Mouse (Mus musculus) thymus, postnatal 0 days (tissue): ENCODE results near the gene Foxl1. TPM values are rescaled to one million over a fixed set of nuclear protein-coding genes. Genes with fewer than 3 reads are reported as not detected.

Experiments
- DNase-seq: peaks from one replicate; pipeline ENCODE4 v3.0.0-alpha.2; 2015; ENCODE audit warnings: low spot score
- microRNA-seq: library from miRNA; unstranded; fragments of <30 nt; microRNA quantifications from one replicate; pipeline ENCODE4, GENCODE M21; 2016; ENCODE audit warnings: borderline number of aligned reads
- polyA plus RNA-seq: library from polyadenylated mRNA; unstranded; fragments of >200 nt; fragmentation: Nextera tagmentation; extraction: Ambion mirVana; gene quantifications from 2 replicates; pipeline ENCODE4 v1.2.1, GENCODE M21; 2015

Foxl1 gene
- polyA plus RNA-seq, 1 experiment from 2014 or later, result 0.12 TPM

DNA sequence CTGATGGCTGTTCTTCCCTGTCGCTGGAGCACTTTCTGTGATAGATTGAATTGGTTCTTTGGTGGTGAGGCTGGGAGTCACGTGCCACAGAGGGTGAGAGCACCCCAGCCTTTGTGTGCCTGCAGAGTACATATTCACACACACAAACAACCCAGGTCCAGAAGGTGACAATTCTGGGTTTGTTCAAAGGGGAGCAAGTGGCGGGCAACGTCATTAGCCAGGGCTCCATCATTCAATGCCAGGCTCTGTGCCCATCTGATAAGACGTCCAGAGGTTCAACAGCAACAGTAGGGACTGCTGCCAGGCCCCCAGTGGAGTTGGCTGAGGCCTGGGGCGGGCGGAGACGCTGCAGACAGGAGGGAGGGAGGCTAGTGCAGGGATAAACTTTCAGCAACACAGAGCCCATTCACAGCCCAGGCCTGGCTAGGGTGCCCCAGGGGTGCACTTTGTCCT, 36.3 kb downstream of the Foxl1 start:
- no peak for DNase-seq

DNA sequence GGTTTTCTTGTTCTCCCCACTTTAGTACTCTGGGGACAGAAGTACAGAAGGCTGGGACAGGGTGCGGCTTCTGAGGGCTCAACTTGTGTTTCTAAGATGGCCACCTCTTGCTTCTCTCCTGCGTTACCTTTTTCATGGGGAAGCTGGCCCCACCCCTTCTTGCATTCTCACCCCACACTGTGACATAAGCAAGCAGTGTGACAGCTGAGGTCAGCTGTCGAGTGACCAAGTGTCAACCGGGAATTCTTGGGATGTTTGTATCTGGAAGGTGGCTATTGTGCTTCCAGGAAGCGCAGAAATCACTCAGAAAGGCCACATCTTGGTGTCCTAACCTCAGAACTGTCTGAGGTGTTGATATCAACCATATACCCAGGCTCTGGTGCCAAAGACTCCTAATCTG, 40.3 kb downstream of the Foxl1 start:
- no peak for DNase-seq

- no peak for DNase-seq
Measured at GRCm38 (mm10) chr8:121170116-121170515, 42.4 kb downstream of the Foxl1 start.

DNA sequence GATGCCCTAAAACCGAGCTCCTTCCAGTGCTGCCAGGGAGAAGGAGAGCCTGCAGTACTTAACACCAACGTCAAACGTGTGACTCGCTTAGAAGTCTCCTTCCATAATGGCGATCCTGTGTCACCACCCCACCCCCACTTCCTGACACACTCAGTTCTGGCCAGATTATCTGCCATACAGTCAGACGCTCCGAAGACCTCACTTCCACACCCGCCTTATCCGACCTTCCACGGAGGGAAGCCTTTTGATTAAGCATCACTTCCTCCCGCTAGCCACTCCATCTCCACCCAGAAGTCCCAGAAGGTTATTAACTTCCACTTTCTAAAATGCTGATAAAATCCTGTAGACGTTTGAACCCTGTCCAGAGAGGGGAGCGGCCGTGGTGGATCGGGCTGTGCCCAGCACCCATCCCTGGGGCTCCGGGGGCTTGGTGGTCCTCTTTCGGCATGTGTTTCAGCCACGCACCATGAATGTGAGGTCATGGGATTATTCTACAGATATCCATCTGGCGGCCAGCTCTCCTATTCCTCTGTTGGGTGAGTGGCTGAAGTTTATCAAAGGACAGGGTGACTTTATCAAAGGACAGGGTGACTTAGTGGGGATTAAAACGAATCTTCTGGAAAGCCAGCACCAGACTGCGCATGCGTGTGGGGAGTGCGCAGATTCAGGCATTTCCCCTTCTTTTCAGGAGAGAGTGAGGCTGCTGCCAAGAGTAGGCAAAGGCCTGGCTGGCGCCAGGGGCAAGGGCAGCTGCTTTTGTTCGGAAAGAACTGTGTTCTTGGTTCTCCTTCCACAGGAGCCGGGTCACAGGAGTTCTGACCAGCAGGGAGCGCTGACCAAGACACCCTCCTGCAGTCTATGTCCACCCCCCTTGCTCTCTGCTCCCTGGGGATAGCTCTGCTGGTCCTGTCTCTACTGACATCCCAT, 43.1 kb downstream of the Foxl1 start:
- DNase-seq, result no peak

DNA sequence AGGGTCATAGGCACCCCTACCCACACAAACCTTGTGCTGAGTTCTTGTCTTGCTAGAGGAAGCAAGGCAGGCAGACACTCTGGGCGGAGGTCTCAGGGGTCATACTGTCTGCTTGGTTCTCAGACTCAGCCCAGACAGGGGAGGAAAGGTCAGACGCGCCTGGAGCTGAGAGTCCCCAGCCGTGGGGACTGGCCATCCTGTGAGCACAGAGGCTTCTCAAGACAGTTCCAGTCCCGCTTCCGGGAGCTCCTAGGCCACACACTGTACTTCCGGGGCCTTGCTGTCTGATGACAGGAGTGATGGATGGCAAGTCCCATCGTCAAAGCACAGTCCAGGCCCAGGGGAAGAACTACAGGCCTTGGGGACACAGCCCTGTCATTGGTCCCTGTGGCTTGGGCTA, 44.8 kb downstream of the Foxl1 start:
- DNase-seq, result no peak

GRCm38 (mm10) chr8:121174178-121174577, 46.4 kb downstream of the Foxl1 start:
- no peak for DNase-seq

- no peak for DNase-seq
Measured at GRCm38 (mm10) chr8:121174721-121175539, 47.2 kb downstream of the Foxl1 start.

DNA sequence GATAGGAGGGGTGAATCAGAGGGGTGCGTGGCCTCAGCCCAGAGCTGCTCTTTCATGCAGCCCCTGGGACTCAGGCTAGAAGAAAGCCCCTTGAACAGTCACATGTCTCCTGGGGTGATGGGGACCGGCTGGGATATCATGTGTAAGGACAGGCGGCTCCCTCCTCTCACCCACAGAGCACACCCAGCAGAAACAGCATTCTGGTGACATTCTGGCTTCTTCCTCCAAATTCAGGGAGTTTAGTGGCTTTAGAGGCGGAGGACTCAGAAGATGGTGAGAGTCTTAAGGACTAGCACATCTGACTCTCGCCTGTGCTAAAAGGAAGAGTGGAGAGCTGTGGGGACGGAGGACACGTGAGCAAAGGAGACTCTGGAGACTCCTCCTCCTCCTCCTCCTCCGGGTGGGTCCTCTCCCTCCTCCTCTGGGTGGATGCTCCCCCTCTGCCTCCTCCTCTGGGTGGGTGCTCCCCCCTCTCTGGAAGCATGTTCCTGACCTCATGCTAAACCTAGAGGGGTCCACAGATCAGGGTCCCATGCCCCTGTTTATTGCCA, 47.9 kb downstream of the Foxl1 start:
- DNase-seq, result no peak

DNA sequence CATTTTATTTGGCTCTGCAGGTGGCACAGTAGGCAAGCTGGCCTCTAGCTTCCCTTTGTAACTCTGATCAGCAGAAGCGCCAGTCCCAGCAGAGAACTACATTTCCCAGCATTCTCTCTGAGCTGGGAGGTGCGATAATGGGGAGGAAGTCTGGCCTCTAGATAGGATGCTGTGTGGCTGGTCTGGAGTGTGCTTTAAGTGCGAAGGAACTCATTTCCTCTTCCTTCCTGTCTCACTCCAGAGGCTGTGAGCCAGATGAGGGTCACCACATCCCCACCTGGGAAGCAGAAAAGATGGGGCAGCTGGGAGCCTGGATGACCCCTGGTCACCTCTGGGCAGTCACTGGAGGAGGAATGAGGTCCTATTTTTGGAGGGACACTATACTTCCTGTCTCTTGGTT, 48.6 kb downstream of the Foxl1 start:
- DNase-seq, result no peak

Small RNA genes within 50 kb of the gene (microRNA-seq; reads per million reads assigned to microRNA genes)
- not detected for gene Gm27530

Other genes starting within 250 kb of the Foxl1 start
- 0.12 and 0.16 TPM in 2 replicates for gene Foxf1, start 43.6 kb upstream of the Foxl1 start, polyA plus RNA-seq
- gene Mthfsd, start 19.5 kb upstream of the Foxl1 start, polyA plus RNA-seq, result 36.4 and 37.1 TPM in 2 replicates
- 0.31 and 0.39 TPM in 2 replicates for gene Foxc2, start 11.8 kb upstream of the Foxl1 start, polyA plus RNA-seq